Mouse (Mus musculus) c-Kit-positive CD71-negative TER-119-negative erythroid progenitor cells, embryonic 14.5 days (primary cell): ENCODE measurements around the gene Slc22a1.
"Not testable (repeated sequence)": the region's sequence is repeated elsewhere in the genome, so short reads cannot be mapped to it uniquely, and the experiment has no call there.

Experiments
- DNase-seq: peaks from one replicate; pipeline ENCODE4 v3.0.0-alpha.2; 2013; ENCODE audit warnings: low read depth

Gene Slc22a1

GRCm38 (mm10) chr17:12684928-12685624 is 9.4 kb upstream of the Slc22a1 start:
- no peak for DNase-seq

- no peak for DNase-seq
These were observed 8.8 kb upstream of the Slc22a1 start for GRCm38 (mm10) chr17:12684412-12684811.

GRCm38 (mm10) chr17:12683582-12683981 is 8.0 kb upstream of the Slc22a1 start:
- no peak for DNase-seq

- no peak for DNase-seq
These were observed 2.6 kb upstream of the Slc22a1 start for GRCm38 (mm10) chr17:12678261-12678660.

GRCm38 (mm10) chr17:12677139-12677538 is 1.5 kb upstream of the Slc22a1 start:
- DNase-seq = no peak

GRCm38 (mm10) chr17:12674980-12675379 is 649 bp downstream of the Slc22a1 start:
- not testable (repeated sequence) for DNase-seq

GRCm38 (mm10) chr17:12673871-12674270 is 1.8 kb downstream of the Slc22a1 start:
- no peak for DNase-seq

- no peak for DNase-seq
These were observed 3.3 kb downstream of the Slc22a1 start for GRCm38 (mm10) chr17:12672285-12672790.

- no peak for DNase-seq
These were observed 4.5 kb downstream of the Slc22a1 start for GRCm38 (mm10) chr17:12671029-12671605.

GRCm38 (mm10) chr17:12669363-12669679 is 6.3 kb downstream of the Slc22a1 start:
- DNase-seq = no peak

GRCm38 (mm10) chr17:12668478-12669362 is 6.9 kb downstream of the Slc22a1 start:
- peak; percentile 25 for DNase-seq

GRCm38 (mm10) chr17:12664156-12664555 is 11.5 kb downstream of the Slc22a1 start:
- no peak for DNase-seq

GRCm38 (mm10) chr17:12660572-12661260 is 14.9 kb downstream of the Slc22a1 start:
- no peak for DNase-seq

GRCm38 (mm10) chr17:12659233-12659632 is 16.4 kb downstream of the Slc22a1 start:
- DNase-seq = no peak

GRCm38 (mm10) chr17:12658784-12659183 is 16.8 kb downstream of the Slc22a1 start:
- DNase-seq = no peak

GRCm38 (mm10) chr17:12655826-12656225 is 19.8 kb downstream of the Slc22a1 start:
- DNase-seq = no peak

GRCm38 (mm10) chr17:12654061-12654460 is 21.6 kb downstream of the Slc22a1 start:
- no peak for DNase-seq

GRCm38 (mm10) chr17:12652604-12653003 is 23.0 kb downstream of the Slc22a1 start:
- no peak for DNase-seq

GRCm38 (mm10) chr17:12645461-12645860 is 30.2 kb downstream of the Slc22a1 start:
- no peak for DNase-seq

GRCm38 (mm10) chr17:12641087-12641486 is 34.5 kb downstream of the Slc22a1 start:
- no peak for DNase-seq

GRCm38 (mm10) chr17:12639585-12639984 is 36.0 kb downstream of the Slc22a1 start:
- DNase-seq = no peak

- no peak for DNase-seq
These were observed 40.8 kb downstream of the Slc22a1 start for GRCm38 (mm10) chr17:12634814-12635213.
